Mouse (Mus musculus) monocyte, adult 5-6 weeks (primary cell): ENCODE results near the gene Dnajc16. TPM values are rescaled to one million over a fixed set of nuclear protein-coding genes. Genes with fewer than 3 reads are reported as not detected.

Experiments
- ATAC-seq: fragments of 153-309, 156-312 bp; replicated peaks from 2 replicates; pipeline ENCODE4 v1.8.0; 2017; ENCODE audit warnings: mild to moderate bottlenecking; ENCODE audit not compliant: low TSS enrichment, insufficient number of reproducible peaks, severe bottlenecking, poor library complexity, low FRiP score
- total RNA-seq: library from RNA; stranded (forward); fragments of 200-1000, 200-491, 200-594 nt; gene quantifications from 3 replicates; pipeline ENCODE4 v1.2.3, GENCODE M21; 2017

Gene Dnajc16
- total RNA-seq, 1 experiment from 2014 or later: 5.1 TPM

GRCm38 (mm10) chr4:141769501-141770160 lies 21.1 kb downstream of the Dnajc16 start:
- no peak for ATAC-seq

GRCm38 (mm10) chr4:141767353-141768036 lies 23.2 kb downstream of the Dnajc16 start:
- no peak for ATAC-seq

DNA sequence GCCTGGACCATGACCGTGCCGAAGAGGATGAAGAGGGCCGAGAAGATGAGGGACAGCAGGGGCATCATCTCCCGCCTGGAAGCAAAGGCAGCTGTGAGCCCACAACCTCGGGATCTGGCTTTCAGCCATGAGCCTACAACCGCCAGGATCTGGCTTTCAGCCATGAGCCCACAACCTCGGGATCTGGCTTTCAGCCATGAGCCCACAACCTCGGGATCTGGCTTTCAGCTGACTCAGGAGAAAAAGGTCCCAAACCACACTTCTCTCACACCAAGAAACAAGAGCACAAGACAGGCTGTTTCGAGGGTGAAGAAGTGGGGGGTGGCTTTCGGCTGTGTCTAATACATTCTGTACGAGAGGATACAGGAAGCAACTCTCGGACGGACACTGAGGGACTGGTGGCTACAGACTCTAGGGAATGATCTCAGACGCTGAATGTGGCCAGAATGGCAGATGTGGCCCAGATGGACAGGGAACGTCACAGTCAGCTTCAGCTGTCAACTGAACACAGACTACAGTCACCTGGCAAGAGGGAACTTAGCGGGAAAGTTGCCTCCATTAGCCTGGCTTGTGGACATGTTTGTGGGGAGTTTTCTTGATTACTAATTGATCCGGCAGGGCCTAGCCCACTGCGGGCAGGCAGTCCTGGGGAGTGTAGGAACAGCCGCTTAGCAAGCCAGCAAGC lies 23.9 kb downstream of the Dnajc16 start:
- ATAC-seq: no peak

DNA sequence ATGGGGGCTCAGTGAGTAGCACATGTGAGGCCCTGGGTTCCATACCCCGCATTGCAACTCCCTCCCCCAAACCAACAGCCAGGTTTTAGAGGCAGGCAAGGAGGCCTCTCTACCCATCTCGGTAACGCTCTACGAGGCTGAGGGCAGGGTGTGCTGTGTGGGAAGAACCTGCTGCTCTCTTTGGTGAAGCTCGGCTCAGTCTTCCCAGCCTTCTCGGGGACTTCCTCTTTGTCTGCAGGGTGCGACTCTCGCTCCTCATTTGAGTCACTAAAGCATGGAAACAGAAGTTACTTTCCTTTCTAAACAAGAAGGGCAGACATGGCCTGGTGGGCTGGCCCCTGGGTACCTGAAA lies 24.4 kb downstream of the Dnajc16 start:
- ATAC-seq: peak; percentile 73

- no peak for ATAC-seq
These were observed 25.7 kb downstream of the Dnajc16 start for GRCm38 (mm10) chr4:141765008-141765407.

DNA sequence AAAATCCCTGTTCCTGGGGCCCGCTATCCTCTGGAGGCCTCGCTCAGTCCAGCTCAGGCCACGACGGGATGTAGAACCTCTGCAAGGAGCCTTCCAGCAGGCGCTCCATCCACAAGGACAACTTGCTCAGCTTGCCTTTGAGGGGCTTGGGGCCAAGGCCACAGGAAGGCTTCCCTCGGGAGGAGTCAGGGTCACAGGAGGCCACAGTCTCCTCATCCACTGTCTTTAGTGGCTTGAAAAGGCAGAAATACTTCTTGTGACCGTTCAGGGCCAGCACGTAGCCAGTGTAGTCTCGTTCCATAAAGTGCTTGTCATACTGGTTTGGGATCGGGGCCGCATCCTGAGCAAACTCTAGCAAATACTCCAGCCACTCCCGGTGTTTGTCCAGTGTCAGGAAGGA lies 27.3 kb downstream of the Dnajc16 start:
- ATAC-seq: no peak

- no peak for ATAC-seq
These were observed 28.6 kb downstream of the Dnajc16 start for GRCm38 (mm10) chr4:141762102-141762598.

DNA sequence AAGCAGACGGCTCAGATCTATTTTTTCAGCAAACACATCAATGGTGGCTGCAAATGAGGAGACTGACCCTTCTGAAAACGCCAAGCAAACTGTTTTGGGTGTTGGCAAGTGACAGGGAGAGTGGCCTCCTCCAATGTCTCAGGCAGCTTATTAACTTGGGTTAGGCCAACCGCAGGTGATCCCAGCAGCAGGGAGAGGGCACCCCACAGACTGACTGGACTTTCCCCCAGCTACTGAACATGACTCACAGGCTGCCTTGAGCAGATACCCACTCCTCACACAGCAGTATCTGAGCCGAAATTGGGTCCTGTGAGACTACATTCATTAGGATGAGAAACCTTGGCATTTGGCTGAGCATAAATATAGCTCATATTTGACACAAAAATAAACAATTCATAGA lies 29.8 kb downstream of the Dnajc16 start:
- no peak for ATAC-seq

GRCm38 (mm10) chr4:141758874-141759542 lies 31.7 kb downstream of the Dnajc16 start:
- no peak for ATAC-seq

- ATAC-seq: no peak
These were observed 33.6 kb downstream of the Dnajc16 start for GRCm38 (mm10) chr4:141757124-141757523.

DNA sequence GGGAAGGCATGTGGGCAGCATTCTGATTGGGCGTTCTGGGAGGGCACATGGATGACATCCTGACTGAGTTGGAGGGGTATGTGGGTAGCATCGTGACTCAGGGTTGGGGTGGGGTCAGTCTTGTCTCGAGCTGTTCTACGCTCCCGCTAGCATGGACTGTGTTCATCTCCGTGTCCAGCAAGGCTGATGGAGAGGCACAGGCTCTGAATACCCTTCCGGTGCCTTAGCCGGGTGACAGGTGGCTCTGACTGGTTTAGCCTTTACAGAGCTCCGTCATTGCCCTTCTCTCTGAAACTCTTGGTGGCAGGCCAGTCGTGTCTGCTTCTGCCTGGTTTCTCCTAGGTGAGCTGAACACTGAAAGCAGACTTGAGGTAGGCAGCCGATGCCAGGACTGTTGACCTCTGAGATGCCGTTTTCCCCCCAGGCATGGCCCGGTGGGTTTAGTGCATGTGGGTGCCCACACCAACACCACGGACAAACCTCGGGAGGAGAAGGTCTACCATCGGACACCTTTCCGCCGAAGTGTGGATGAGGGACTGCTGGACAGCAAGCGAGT lies 35.3 kb downstream of the Dnajc16 start:
- ATAC-seq: no peak

DNA sequence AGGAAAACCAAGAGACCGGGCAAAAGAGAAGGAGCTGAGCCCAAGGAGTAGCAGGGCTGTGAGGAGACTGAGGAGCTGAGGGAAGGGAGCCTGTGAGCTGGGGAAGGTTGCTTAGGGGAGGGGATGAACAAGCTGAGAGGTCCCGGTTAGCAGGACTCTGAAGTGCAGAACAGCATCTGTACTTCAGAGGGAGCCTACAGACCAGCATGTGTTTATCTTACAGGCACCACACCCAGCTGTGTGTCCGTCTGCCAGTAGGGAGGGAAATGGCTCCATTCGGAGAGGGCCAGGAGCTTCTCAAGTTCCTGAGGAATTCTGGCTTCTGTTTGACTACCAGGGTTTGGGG lies 38.7 kb downstream of the Dnajc16 start:
- ATAC-seq: no peak

DNA sequence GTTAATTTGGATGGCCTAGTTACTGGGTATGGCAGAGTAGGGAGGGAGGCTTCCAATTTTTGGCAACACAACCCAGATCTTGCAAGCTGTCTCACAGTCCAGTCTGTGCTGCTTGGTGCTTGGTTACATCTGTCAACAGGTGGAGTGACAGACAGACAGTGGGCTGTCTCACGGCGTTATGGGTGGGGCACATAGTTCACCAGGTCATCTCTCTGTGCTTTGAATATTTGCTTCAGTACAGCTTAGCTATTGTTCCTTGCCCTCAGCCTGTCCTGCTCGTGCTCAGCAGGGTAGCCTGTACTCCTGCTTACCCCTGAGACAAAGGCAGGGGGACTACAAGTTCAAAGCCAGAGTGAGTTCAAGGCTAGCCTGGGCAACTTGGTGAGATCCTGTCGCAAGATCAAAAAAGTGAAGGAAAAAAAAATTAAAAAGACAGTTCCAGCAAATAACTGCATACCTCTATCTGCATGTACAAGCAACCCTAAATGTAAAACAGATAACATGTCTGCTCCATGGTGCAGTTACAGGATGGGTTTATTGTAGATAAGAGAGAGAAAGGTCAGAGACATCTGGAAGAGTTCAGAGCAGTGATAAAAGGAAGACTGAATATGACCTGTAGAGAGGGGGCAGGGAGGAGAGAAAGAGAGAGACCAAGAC lies 39.2 kb downstream of the Dnajc16 start:
- no peak for ATAC-seq

GRCm38 (mm10) chr4:141750826-141751225 lies 39.9 kb downstream of the Dnajc16 start:
- no peak for ATAC-seq

- no peak for ATAC-seq
These were observed 41.2 kb downstream of the Dnajc16 start for GRCm38 (mm10) chr4:141749557-141749956.

GRCm38 (mm10) chr4:141746578-141747346 lies 44.0 kb downstream of the Dnajc16 start, which contains the start of gene Agmat:
Agmat (plus strand) TSS chr4:141746672.
- no peak for ATAC-seq

GRCm38 (mm10) chr4:141742381-141742780 lies 48.4 kb downstream of the Dnajc16 start:
- no peak for ATAC-seq

- no peak for ATAC-seq
These were observed 48.9 kb downstream of the Dnajc16 start for GRCm38 (mm10) chr4:141741856-141742255.
